Mouse (Mus musculus) T-helper 2 cell (primary cell): ENCODE data around the gene Zbtb20.
"Not testable (repeated sequence)": the region's sequence is repeated elsewhere in the genome, so short reads cannot be mapped to it uniquely, and the experiment has no call there.

Experiments
- in situ Hi-C: fragments of 300-600 bp; cut with MboI, MseI; formaldehyde crosslinking; loops from one replicate; pipeline ENCODE4 v1.15.1; 2025; ENCODE audit warnings: high pct_unique_total_duplicates

Gene Zbtb20

GRCm38 (mm10) chr16:42910016-42910415 is 34.3 kb downstream of the Zbtb20 start:
- in situ Hi-C loops, result loop anchor here (10.0 kb wide), 1 partner anchor 75 kb away; no protein-coding TSS in a partner anchor

DNA sequence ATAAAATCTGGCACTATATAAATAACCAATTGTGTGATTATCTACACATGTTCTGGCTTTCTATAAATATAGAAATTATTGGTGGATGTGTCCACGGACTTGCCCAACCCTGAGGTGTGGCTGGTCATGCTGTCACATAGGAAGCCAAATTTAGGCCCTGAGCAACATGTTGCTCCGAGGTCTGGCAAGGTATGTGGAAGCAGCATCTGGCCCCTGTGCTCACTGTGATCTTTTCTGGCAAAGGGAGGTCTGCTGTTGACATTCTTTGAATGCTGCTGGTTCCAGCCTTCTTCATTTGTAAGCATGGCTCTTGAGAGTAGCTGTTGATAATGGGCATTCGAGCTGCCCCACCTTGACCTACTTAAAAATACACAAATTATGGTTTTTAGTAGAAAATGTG is 35.0 kb downstream of the Zbtb20 start:
- in situ Hi-C loops, result loop anchor here (10.0 kb wide), 1 partner anchor 76 kb away; no protein-coding TSS in a partner anchor

GRCm38 (mm10) chr16:42911326-42911725 is 35.6 kb downstream of the Zbtb20 start:
- in situ Hi-C loops, result loop anchor here (10.0 kb wide), 1 partner anchor 77 kb away; no protein-coding TSS in a partner anchor

DNA sequence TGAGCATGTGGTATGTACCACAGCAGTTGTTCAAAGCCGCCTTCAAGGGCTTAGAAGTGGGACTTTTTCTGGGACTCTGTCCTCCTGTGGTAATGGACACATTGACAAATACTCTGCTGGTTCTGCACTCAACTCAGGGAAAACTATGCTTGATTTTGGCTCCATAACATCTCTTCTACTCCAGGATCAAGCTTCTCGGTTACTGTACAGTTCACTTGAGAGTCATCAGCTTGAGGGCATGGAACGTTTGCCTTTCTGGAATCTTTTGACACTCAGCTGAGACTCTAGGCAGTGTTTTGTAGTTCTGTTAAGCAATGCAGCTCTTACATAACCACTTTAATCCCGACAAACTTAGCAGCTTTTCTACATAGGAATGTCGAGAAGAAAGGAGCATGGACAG is 36.1 kb downstream of the Zbtb20 start:
- in situ Hi-C loops, result loop anchor here (10.0 kb wide), 1 partner anchor 77 kb away; no protein-coding TSS in a partner anchor

DNA sequence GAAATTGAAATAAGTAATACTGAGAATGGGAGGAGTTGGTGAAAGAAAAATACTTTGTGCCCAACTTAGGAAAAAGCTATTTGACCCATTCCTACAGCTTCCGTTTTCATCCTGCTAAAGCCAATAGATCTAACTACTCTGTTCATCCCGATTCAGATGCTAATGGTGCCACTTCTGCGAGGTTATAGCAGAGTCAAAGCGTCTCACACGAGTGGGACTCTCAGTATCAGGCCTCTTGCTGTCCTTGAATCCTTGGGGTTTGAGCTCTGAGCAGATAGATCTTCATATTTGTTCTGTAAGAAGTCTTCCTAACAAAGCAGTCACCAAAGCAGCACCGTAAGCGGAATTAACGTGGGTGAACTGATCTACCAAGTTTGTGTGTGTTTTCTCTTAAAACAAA is 37.6 kb downstream of the Zbtb20 start:
- in situ Hi-C loops, result loop anchor here (10.0 kb wide), 1 partner anchor 78 kb away; no protein-coding TSS in a partner anchor

- in situ Hi-C loops, result loop anchor here (5.0 to 10.0 kb wide), 2 partner anchors 80 to 637 kb away; no protein-coding TSS in a partner anchor
Observed at GRCm38 (mm10) chr16:42914457-42915085, 38.9 kb downstream of the Zbtb20 start.

DNA sequence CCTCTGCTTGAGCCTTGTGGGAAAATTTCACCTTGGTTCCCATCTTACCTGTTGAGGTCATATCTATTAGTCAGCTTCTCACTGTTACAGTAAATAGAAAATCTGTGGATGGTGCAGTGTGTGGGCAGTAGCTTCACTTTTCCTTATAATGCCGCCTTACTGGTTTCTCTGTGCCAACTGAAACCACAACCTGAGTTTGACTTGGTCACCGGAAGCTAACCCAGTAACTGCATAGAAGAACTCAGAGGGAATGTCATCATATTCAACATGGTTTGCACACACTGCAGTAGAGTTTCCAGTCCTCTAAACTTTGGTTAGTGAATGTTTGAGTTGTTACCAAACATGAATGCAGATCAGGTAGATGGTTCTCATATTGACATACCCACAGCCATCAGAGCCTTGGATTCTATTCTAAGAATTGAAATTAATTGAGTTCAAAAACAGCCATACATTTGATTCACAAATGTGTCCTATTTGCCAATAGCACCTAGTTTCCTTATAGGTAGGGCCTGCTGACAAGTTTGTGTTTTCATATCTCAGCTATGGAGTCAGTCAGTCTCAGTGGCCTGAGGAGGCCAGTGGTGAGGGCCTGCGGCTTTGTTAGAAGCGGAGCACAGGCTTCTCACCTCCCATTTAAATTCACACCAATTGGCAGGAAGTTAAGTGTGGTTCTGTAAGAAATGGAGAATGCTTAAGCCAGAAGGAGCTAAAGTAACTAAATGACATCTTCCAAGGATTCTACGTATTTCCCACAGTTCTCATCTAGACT is 44.5 kb downstream of the Zbtb20 start:
- in situ Hi-C loops, result loop anchor here (5.0 to 10.0 kb wide), 3 partner anchors 85 to 643 kb away; no protein-coding TSS in a partner anchor

DNA sequence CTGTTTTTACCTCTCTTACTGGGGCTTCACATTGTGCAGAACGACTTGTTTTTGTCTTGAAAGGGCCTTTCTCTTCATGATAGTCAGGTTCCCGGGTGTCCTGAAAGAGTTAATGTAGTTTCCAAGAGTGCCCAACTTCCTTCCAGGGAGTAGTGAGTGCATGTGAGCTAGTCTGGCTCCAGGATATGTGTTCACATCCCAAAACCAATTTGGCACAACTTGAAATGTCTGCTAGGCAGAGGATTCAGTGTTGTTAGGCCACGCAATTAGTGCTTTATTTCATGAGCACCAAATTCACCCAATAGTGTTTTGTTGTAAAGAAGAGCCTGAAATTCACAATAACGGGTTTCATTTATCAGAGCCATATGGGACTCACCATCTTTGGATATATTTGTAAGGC is 45.8 kb downstream of the Zbtb20 start:
- in situ Hi-C loops, result loop anchor here (5.0 kb wide), 1 partner anchor 559 kb away; no protein-coding TSS in a partner anchor

- in situ Hi-C loops, result no loop called here
Observed at GRCm38 (mm10) chr16:42938211-42938610, 62.5 kb downstream of the Zbtb20 start.

DNA sequence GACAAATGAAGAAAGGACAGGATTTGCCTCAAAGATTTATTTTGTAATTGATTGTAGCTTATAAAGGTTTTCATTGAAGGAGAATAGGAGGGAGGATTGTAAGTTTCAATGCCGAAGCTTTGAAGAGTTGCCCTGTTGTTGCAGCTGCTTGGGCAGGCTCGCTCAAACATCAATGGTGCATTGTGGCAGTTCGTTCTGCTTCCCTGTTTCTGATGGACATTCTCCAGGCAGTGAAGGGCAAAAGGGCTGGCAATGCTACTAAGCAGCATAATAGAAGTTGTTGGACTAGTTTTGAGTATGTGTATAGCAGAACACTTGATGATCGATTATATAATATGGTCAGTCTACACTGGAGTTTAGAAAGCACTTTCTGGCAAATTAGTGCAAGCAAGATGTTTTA is 71.3 kb downstream of the Zbtb20 start:
- in situ Hi-C loops, result no loop called here

DNA sequence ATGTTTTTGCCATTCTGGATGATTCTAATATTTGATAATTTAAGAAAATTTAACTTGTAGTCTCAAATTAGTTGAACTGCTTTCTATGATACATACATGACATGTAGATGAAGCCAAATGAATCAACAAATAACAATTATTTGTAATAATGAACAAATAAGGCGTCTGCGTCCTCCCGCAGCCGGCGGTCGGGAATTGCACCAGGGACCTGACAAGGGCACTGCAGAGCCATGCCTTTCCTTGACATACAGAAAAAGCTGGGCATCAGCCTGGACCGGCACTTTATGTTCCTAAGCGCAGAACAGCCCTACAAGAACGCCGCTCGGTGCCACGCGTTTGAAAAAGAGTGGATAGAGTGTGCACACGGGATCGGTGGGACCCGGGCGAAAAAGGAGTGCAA is 79.7 kb downstream of the Zbtb20 start:
- in situ Hi-C loops, result not testable (repeated sequence)

DNA sequence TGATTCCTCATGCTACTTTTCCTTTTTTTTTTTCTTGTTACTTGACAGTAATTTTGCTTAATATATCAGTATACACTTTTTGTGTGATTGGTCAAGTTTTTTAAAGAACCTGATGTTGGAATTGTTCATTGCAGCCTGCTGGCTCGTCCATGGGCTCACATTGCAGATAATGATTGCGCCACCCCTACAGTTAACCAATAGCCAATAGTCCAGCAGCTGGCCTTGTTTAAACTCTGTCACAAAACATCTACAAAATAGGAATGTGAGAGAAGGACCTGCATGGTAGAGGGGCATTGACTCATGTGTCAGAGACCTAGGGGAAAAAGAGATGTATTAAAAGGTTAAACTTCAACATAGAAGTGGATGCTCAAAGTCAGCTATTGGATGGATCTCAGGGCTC is 97.2 kb downstream of the Zbtb20 start:
- in situ Hi-C loops, result no loop called here

DNA sequence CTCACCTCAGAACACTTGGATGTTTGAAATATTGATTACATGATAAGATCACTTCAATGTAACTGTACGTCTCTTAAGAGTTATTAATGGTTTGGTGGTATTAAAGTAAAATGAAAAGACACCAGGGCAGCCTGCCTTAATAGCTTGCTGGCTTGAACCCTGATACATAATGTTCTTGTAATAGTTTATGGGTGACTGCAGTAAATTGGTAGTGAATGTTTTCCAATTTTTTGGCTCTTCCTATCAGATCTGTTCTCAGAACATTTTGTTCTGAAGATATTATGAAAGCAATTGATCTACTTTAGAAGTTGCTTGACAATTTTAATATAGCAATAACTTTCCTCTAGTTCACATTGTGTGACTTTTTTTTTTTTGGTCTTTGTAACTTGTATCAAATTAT is 123.2 kb downstream of the Zbtb20 start:
- in situ Hi-C loops, result no loop called here

DNA sequence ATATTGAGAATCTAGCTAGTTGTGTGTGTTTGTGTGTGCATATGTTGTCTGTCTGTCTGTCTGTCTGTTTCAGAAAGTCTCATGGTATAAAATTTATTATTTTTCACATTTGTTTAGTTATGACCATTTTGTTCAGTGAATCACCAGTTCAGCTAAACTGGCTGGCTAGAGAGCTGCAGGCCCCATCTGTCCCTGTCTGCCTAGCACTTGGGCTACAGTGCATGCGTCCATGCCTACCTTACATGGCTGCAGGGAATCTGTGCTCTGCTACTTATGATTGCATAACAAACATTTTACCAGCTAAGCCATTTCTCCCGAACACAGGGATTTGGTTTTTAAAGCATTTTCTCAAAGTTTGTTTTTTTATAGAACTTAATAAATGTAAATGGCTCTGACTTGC is 150.7 kb downstream of the Zbtb20 start:
- in situ Hi-C loops, result no loop called here

GRCm38 (mm10) chr16:43029243-43029642 is 153.6 kb downstream of the Zbtb20 start:
- in situ Hi-C loops, result no loop called here

- in situ Hi-C loops, result no loop called here
Observed at GRCm38 (mm10) chr16:43035709-43036108, 160.0 kb downstream of the Zbtb20 start.

DNA sequence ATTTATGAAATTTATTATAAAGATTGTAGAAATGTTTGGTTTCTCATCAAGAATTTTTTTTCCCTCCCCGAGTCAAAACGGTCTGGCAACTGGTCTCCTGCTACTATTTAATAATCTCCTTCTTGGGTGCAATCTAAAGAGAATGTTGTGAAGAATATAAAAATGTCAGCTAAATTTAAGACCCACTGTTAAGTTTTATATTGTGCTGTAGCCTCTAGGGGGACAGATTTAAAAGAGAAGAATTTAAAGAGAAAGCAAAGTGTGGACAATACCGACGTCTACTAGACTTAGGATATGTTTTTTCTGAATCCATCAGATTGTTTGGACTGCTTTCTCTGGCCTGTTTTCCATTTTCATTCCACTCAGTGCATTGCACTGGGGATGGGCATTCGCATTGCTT is 160.8 kb downstream of the Zbtb20 start:
- in situ Hi-C loops, result no loop called here

DNA sequence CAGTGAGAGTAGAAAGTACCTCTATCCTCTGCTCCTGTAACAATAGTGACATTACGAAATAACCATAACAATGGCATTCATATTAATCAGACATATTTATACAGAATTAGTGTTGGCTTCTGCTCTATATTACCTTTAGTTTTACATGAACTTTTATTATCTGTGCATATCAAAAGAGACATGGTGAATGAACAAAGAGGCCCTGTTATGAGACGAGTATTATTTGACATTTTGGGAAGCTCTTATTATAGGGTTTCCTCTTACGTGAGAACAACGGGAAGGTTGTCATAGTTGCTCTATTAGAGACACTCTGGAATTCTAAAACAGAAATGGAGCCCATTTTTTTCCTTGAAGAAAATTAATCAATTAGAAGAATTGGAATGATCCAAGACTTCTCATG is 161.6 kb downstream of the Zbtb20 start:
- in situ Hi-C loops, result no loop called here

DNA sequence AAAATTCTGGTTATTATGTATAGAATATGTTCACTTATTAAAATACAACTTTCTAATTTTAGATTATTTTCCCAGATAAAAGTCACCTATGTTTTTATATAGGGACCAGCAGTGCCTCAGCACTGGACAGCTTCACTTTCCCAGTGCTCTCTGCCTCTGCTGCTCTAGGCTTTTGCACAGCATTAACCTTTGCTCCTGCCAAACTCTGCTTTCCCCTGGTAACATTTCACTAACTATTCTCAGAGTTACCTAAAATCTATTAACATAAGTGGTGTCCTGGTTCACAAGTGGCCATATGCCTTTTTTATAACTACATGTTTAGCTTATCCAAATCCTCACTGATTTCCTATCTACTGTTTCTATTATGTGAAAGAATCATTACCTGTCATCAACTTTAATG is 169.9 kb downstream of the Zbtb20 start:
- in situ Hi-C loops, result no loop called here

DNA sequence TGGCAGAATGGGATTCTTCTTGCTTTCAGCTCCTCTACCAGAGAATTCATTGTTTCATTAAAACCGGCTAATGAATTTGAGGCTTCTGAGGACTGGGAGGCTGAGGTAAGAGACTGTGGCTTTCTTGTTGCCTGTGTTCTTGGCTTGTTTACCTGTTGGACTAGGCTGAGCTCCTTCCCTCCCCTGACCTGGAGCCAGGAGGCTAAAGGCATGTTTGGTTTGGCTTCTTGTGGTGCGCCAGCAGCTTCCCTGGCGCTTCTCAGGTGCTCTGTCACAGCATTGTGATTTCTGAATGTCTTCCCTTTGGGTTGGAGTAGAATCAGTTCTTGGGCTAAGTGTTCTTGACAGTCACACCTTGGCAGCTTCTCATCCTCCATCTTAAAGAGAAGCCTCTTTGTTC is 171.0 kb downstream of the Zbtb20 start:
- in situ Hi-C loops, result no loop called here

DNA sequence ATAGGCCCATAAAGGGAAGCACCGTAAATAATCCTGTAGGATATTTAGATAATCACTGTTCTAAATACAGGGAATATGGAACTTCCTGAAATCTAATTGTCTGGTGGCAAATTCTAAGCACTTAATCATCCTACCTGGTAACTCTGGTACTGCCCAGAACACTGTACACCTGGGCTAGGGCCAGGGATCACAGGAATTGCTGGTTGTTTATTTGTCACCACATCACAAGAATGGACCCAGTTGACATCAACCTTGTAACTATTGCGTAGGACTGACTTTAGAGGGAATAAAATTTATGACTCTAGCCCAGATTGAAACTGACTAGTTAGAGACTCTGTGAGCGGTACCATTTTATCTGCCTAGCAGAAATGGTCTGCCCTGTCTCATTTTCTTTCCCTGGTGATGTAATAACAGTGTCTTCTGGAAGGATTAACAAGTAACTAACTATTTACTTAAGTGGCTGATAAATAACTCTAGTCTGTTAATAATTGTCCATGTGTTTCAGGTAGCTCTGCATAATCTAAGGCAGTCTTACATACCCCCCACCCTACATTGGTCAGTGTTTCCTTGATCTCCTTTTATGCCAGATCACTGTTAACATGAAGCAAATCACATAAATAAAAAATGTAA is 194.1 kb downstream of the Zbtb20 start:
- in situ Hi-C loops, result no loop called here

DNA sequence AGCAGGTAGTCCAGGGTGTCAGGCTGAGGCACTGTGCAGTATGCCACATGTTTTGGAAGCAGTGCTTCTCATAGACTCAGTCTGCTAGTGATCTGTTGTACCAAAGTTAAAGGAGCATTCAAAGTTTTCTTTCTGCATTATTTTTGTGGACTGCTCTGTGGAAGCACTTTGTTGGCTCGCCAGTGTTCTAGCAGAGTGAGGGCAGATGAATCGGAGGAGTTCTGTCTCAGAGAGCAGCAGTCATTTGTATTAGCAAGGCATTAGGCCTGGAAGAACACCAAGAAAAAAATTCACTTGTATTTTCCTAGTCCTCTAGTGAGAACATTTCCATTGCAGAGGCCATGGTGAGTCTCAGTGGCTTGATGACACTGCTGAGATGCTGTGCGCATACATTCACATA is 196.2 kb downstream of the Zbtb20 start:
- in situ Hi-C loops, result no loop called here
